Mouse (Mus musculus) hindbrain, postnatal 0 days (tissue): Measurements from ENCODE around the gene Rin2. TPM values are rescaled to one million over a fixed set of nuclear protein-coding genes. Genes with fewer than 3 reads are reported as not detected.

Experiments used
- ATAC-seq: fragments of 200-750 bp; cut with Nextera tagmentation; 2 replicates; pipeline ENCODE4 v1.8.0; 2017; ENCODE audit warnings: mild to moderate bottlenecking, moderate TSS enrichment, moderate library complexity
- DNase-seq: peaks from one replicate; pipeline ENCODE4 v3.0.0-alpha.2; 2015; ENCODE audit warnings: low spot score
- H3K27ac ChIP-seq: fragments of 300-500 bp; sonication (generic); 2 replicates; pipeline ENCODE4 v1.5.1; 2014; ENCODE audit warnings: mild to moderate bottlenecking
- H3K27me3 ChIP-seq: fragments of 300-500 bp; sonication (generic); 2 replicates; pipeline ENCODE4 v1.6.1; 2014; ENCODE audit warnings: low read length, mixed read lengths; ENCODE audit not compliant: insufficient read depth
- H3K36me3 ChIP-seq: fragments of 300-500 bp; sonication (generic); 2 replicates; pipeline ENCODE4 v1.6.1; 2014; ENCODE audit warnings: low read length, mixed read lengths; ENCODE audit not compliant: insufficient read depth
- H3K4me1 ChIP-seq: fragments of 300-500 bp; sonication (generic); 2 replicates; pipeline ENCODE4 v1.6.1; 2014; ENCODE audit warnings: antibody characterized with exemption, low read length, mixed read lengths; ENCODE audit not compliant: insufficient read depth
- H3K4me2 ChIP-seq: fragments of 300-500 bp; sonication (generic); 2 replicates; pipeline ENCODE4 v1.6.1; 2014; ENCODE audit warnings: low read depth, mild to moderate bottlenecking, low read length, moderate library complexity, mixed read lengths
- H3K4me3 ChIP-seq: fragments of 300-500 bp; sonication (generic); 2 replicates; pipeline ENCODE4 v1.5.1; 2014; ENCODE audit warnings: low read length
- H3K9ac ChIP-seq: fragments of 300-500 bp; sonication (generic); replicated peaks from 2 replicates; pipeline ENCODE4 v1.6.1; 2014; ENCODE audit warnings: mild to moderate bottlenecking, low read length, moderate library complexity, mixed read lengths
- H3K9me3 ChIP-seq: fragments of 300-500 bp; sonication (generic); 2 replicates; pipeline ENCODE4 v1.6.1; 2016; ENCODE audit warnings: low read length, mixed read lengths
- CTCF ChIP-seq: IDR thresholded peaks from 2 replicates; pipeline ENCODE4 v1.5.1; 2016; ENCODE audit warnings: antibody characterized with exemption, control low read depth, low read depth
- WGBS: fragments of 180-500 bp; shearing (Covaris S2); extraction: QIAGEN DNeasy Blood & Tissue Kit; methylation state at CpG from one replicate; pipeline ENCODE4 v1.1.7; 2014; 5-methylcytosine and 5-hydroxymethylcytosine counted together
- microRNA-seq, 2 experiments: library from miRNA; unstranded; fragments of <30 nt; microRNA quantifications; one replicate each; pipeline ENCODE4; 2016
- polyA plus RNA-seq: library from polyadenylated mRNA; unstranded; fragments of >200 nt; fragmentation: Nextera tagmentation; extraction: Ambion mirVana; gene quantifications from 2 replicates; pipeline ENCODE4 v1.2.1, GENCODE M21; 2015
- total RNA-seq: library from RNA; depleted of rRNA; stranded (reverse); fragments of >200 nt; gene quantifications from 2 replicates; pipeline ENCODE4 v1.2.3, GENCODE M21; 2014; rRNA removed

Gene Rin2
- total and polyA plus RNA-seq, 2 experiments from 2014 or later = 9.4 to 11.7 TPM

GRCm38 (mm10) chr2:145934339-145935231 lies 259.6 kb downstream of the Rin2 start, which contains the start of the genes Cfap61 and Crnkl1:
Gene Cfap61, plus strand, starts transcription at chr2:145934784.
Gene Crnkl1, minus strand, starts transcription at chr2:145935014.
- Histone ChIP-seq H3K27me3 (no peaks in the 10 kb centered on the region), H3K9ac (peak within 1 kb of the TSS; percentile 68), H3K36me3 (peaks cover 20% of the 10 kb centered on the region), H3K4me3 (peak within 1 kb of the TSS; percentile 86), H3K4me2 (peak within 1 kb of the TSS; percentile 97), H3K9me3 (no peaks in the 10 kb centered on the region), H3K4me1 (peaks cover 9% of the 10 kb centered on the region; the same call in 1 of the 2 replicates), H3K27ac (no peak within 1 kb of the TSS)
- DNase-seq (peak; percentile 98), ATAC-seq (peak; percentile 99)
- TF ChIP-seq CTCF = no peak
- under 1% methylated on average over 61 of the region's 61 CpGs for WGBS

- Histone ChIP-seq H3K4me2 (no peak overlapping the region), H3K27ac (no peak overlapping the region)
- TF ChIP-seq CTCF = no peak
These were observed 262.0 kb downstream of the Rin2 start for GRCm38 (mm10) chr2:145936975-145937374.

More at GRCm38 (mm10) chr2:145936975-145937374, 262.0 kb downstream of the Rin2 start:
- Histone ChIP-seq H3K4me3 (no peak overlapping the region), H3K9ac (no peak overlapping the region), H3K9me3 (no peaks in the 10 kb centered on the region), H3K4me1 (peaks cover 9% of the 10 kb centered on the region; the same call in 1 of the 2 replicates), H3K27me3 (no peaks in the 10 kb centered on the region), H3K36me3 (peaks cover 2% of the 10 kb centered on the region; the same call in 1 of the 2 replicates)
- ATAC-seq (no peak), DNase-seq (no peak)
- WGBS = 87% methylated on average over 8 of the region's 8 CpGs

Small RNA genes lying within 50 kb of the gene (microRNA-seq; reads per million reads assigned to microRNA genes)
- 0 reads per million in 2 experiments for gene Gm25026

Other genes with a start within 250 kb of the Rin2 start
- 104 and 105 TPM in 2 replicates for gene Naa20, start 226.9 kb downstream of the Rin2 start, total RNA-seq
- 166 and 168 TPM in 2 replicates for gene Naa20, start 226.9 kb downstream of the Rin2 start, polyA plus RNA-seq